Mouse (Mus musculus): Measurements from ENCODE around the gene Nckap5l. TPM values are rescaled to one million over a fixed set of nuclear protein-coding genes. Genes with fewer than 3 reads are reported as not detected.
A peak's percentile ranks its signal among the peaks of the same experiment; 100 is the strongest.

Nckap5l gene
- polyA plus RNA-seq, 1 experiment from 2014 or later, result 9.3 TPM

DNA sequence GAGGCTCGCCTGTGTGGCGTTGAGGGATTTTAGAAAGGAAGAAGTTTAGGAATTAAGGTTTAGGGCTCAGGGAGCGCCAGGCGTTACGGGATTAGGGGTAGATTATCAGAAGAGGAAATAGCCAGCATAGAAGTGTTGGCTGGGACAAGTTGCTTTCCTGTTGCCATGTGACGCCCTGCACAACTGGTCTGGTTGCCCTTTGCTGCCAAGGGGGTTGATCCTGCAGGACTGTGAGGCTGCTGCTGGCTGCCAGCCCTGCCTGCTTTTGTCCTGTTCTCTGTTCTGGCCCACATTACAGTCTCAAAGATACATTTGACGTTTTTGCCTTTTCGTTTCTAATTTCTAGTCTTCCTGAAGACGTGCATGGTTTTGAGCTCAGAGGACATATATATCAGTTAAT lies 52.4 kb downstream of the Nckap5l start:
- no peaks in the 10 kb centered on the region for H3K27me3 ChIP-seq (ENCODE audit: insufficient read depth, low read length)
- peaks cover 58% of the 10 kb centered on the region for H3K36me3 ChIP-seq (ENCODE audit: insufficient read depth, low read length)
- ATAC-seq (ENCODE audit: low FRiP score, low TSS enrichment), result no peak
- WGBS, result 94% methylated on average over 9 of the region's 9 CpGs
- H3K4me2 ChIP-seq (replicated peaks; ENCODE audit: low read depth, low read length), result no peak overlapping the region
- H3K4me3 ChIP-seq (ENCODE audit: low read length), result no peak overlapping the region
- H3K4me1 ChIP-seq (ENCODE audit: insufficient read depth, low read length), result peaks cover 14% of the 10 kb centered on the region
- no peaks in the 10 kb centered on the region for H3K9me3 ChIP-seq (ENCODE audit: low read length)
- H3K9ac ChIP-seq (replicated peaks; ENCODE audit: low read length), result no peak overlapping the region
- H3K27ac ChIP-seq (ENCODE audit: low read length), result no peak overlapping the region

DNA sequence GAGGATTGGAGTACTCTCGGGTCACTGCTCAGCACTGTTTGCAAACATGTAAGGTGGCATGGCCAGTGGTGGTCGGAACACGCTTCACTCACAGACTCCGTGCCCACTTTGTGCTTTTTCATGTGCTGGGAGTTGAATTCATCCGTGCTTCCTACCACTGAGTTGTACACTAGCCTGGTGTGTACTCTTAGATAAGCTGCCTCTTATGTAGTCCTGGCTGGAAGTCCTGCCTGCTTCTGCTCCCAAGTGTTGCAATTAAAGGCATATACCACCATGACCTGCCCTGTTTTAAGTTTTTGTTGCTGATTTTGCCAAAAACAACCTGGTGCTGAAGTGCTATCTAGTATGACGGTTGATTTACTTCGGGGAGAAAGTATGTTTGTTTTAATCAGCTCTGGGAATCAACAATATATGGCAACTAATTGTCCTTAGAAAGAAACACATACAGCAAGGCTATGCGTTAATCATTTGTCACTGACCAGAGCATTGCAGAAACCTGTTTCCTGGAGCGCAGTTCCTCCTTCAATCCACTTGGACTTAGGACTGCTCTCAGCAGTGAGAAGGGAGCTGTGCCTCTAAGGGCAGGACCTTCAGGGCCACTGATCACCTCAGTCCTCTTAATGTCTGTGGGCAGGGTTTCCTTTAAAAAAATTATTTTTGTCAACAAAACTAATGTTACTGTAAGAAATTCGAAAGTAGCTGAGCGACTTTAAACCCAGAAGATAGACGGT lies 54.2 kb downstream of the Nckap5l start:
- ATAC-seq (ENCODE audit: low FRiP score, low TSS enrichment), result peak; percentile 79
- H3K9ac ChIP-seq (replicated peaks; ENCODE audit: low read length), result no peak overlapping the region
- WGBS, result 78% methylated on average over 12 of the region's 12 CpGs

DNA sequence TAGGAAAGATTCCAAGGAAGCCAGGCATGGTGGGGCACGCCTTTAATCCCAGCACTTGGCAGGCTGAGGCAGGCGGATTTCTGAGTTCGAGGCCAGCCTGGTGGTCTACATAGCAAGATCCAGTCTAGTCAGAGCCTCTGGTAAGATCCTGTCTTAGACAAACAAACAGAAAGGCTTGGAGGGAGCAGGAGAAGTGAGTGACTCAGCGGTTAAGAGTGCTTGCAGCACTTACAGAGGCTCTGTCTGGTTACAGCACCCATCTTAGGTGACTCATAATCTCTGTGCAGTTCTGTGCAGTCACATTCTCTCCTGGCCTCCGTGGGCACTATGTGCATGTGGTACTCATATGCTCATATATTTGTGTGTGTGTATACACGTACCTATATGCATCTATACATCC lies 56.9 kb downstream of the Nckap5l start:
- peaks cover 54% of the 10 kb centered on the region for H3K4me1 ChIP-seq (ENCODE audit: insufficient read depth, low read length)
- no peak overlapping the region for H3K9ac ChIP-seq (replicated peaks; ENCODE audit: low read length)
- no peak overlapping the region for H3K4me3 ChIP-seq (ENCODE audit: low read length)
- peaks cover 21% of the 10 kb centered on the region for H3K36me3 ChIP-seq (ENCODE audit: insufficient read depth, low read length)
- 0 out of 2 replicates have a peak overlapping the region, but pooled peaks have one; percentile 8 for H3K4me2 ChIP-seq (replicated peaks; ENCODE audit: low read depth, low read length)
- no peaks in the 10 kb centered on the region for H3K27me3 ChIP-seq (ENCODE audit: insufficient read depth, low read length)
- no peaks in the 10 kb centered on the region for H3K9me3 ChIP-seq (ENCODE audit: low read length)
- H3K27ac ChIP-seq (ENCODE audit: low read length), result no peak overlapping the region
- ATAC-seq (ENCODE audit: low FRiP score, low TSS enrichment), result no peak
- WGBS, result 78% methylated on average over 6 of the region's 6 CpGs

More for the DNA sequence above, 54.2 kb downstream of the Nckap5l start:
- H3K36me3 ChIP-seq (ENCODE audit: insufficient read depth, low read length), result peaks cover 47% of the 10 kb centered on the region
- peaks cover 32% of the 10 kb centered on the region for H3K4me1 ChIP-seq (ENCODE audit: insufficient read depth, low read length)
- H3K27ac ChIP-seq (ENCODE audit: low read length), result peak overlapping the region; percentile 70
- H3K4me2 ChIP-seq (replicated peaks; ENCODE audit: low read depth, low read length), result 0 out of 2 replicates have a peak overlapping the region, but pooled peaks have one; percentile 12
- no peaks in the 10 kb centered on the region for H3K27me3 ChIP-seq (ENCODE audit: insufficient read depth, low read length)
- no peaks in the 10 kb centered on the region for H3K9me3 ChIP-seq (ENCODE audit: low read length)
- H3K4me3 ChIP-seq (ENCODE audit: low read length), result no peak overlapping the region

DNA sequence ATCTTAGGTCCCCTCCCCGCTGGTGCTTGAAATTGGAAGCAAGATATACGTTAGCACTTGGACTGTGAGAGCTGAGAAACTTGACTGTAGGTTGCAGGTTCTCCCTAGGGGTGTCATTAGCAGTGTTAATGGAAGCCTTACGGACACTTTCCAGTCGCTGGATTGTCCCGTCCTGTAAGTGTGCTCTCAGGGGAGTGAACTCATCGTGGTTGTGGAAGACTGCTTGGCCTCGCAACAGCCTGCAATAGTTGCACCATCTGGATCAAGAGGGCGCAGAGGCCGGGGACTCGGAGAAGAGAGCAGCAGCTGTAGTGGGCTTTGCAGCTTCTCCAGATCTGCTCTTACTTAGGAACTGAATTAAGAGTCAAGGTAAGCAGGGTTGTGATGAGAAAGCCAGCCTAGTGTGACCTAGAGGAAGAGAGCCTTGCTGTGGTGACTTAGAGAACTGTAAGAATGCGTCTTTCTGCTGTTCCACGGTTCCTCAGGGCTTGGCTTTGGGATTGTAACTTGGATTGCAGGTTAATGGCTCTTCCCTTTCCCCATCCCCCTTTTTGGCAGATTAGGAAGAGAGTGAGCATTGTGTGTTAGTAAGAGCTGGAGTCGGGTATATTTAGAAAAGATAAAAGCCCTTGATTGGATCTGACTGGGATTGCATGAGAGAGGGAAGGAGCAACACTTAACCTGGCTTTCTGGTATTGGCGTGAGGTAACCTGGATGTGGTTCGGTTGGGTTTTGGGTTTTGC lies 57.9 kb downstream of the Nckap5l start:
- 63% methylated on average over 15 of the region's 15 CpGs for WGBS
- no peak for ATAC-seq (ENCODE audit: low FRiP score, low TSS enrichment)
- H3K4me3 ChIP-seq (ENCODE audit: low read length), result no peak overlapping the region
- H3K36me3 ChIP-seq (ENCODE audit: insufficient read depth, low read length), result peaks cover 11% of the 10 kb centered on the region
- no peaks in the 10 kb centered on the region for H3K9me3 ChIP-seq (ENCODE audit: low read length)
- no peaks in the 10 kb centered on the region for H3K27me3 ChIP-seq (ENCODE audit: insufficient read depth, low read length)
- H3K27ac ChIP-seq (ENCODE audit: low read length), result 0 out of 2 replicates have a peak overlapping the region, but pooled peaks have one; percentile 4
- no peak overlapping the region for H3K4me2 ChIP-seq (replicated peaks; ENCODE audit: low read depth, low read length)
- H3K4me1 ChIP-seq (ENCODE audit: insufficient read depth, low read length), result peaks cover 63% of the 10 kb centered on the region
- H3K9ac ChIP-seq (replicated peaks; ENCODE audit: low read length), result no peak overlapping the region

DNA sequence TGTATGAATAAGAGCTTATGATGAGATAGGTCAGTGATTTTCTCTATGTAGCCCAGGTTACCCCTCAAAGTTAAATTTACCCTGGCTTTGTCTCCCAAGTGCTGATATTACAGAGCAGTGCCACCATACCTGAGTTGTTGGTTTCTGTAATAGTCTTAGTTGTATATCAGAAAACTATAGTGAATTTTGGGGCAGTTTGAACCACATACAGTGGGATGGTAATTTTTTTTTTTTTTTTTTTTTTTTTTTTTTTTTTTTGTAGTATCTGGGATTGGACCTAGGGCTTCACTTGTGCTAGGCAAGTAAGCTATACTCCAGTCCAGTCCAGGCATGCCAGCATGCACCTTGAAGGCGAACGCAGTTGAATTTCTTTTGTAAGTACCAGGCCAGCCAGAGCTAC lies 59.9 kb downstream of the Nckap5l start:
- no peak overlapping the region for H3K27ac ChIP-seq (ENCODE audit: low read length)
- H3K9ac ChIP-seq (replicated peaks; ENCODE audit: low read length), result no peak overlapping the region
- peaks cover 68% of the 10 kb centered on the region for H3K4me1 ChIP-seq (ENCODE audit: insufficient read depth, low read length)
- H3K9me3 ChIP-seq (ENCODE audit: low read length), result no peaks in the 10 kb centered on the region
- no peak overlapping the region for H3K4me3 ChIP-seq (ENCODE audit: low read length)
- WGBS, result 90% methylated on average over 2 of the region's 2 CpGs
- no peak overlapping the region for H3K4me2 ChIP-seq (replicated peaks; ENCODE audit: low read depth, low read length)
- ATAC-seq (ENCODE audit: low FRiP score, low TSS enrichment), result no peak
- H3K27me3 ChIP-seq (ENCODE audit: insufficient read depth, low read length), result no peaks in the 10 kb centered on the region
- peaks cover 3% of the 10 kb centered on the region; the same call in 1 of the 2 replicates for H3K36me3 ChIP-seq (ENCODE audit: insufficient read depth, low read length)

DNA sequence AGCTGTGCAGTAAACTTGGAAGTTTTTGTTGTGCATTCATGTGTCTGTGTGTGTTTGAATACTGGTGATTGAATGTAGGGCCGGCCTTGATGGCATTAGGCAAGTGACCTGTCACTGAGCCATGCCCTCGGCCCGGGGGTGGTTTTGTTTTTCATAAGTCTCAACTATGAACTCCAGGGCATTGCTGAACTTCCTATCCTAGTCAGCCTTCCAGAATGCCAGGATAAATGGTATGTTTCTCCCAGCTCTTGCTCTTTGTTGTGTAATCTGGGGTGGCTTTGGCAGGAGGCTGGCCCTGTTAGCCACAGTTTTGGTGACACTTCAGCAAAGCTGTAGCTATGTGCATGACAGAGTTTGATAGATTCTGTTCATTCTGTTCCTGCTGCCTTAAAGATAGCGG lies 60.7 kb downstream of the Nckap5l start:
- no peak for ATAC-seq (ENCODE audit: low FRiP score, low TSS enrichment)
- 33% methylated on average over 4 of the region's 4 CpGs for WGBS
- H3K9me3 ChIP-seq (ENCODE audit: low read length), result no peaks in the 10 kb centered on the region
- H3K9ac ChIP-seq (replicated peaks; ENCODE audit: low read length), result peak overlapping the region; percentile 32; the same call in 1 of the 2 replicates
- no peaks in the 10 kb centered on the region for H3K36me3 ChIP-seq (ENCODE audit: insufficient read depth, low read length)
- no peak overlapping the region for H3K4me3 ChIP-seq (ENCODE audit: low read length)
- H3K27me3 ChIP-seq (ENCODE audit: insufficient read depth, low read length), result no peaks in the 10 kb centered on the region
- no peak overlapping the region; the same call in 1 of the 2 replicates for H3K27ac ChIP-seq (ENCODE audit: low read length)
- H3K4me2 ChIP-seq (replicated peaks; ENCODE audit: low read depth, low read length), result peak overlapping the region; percentile 84
- H3K4me1 ChIP-seq (ENCODE audit: insufficient read depth, low read length), result peaks cover 73% of the 10 kb centered on the region

DNA sequence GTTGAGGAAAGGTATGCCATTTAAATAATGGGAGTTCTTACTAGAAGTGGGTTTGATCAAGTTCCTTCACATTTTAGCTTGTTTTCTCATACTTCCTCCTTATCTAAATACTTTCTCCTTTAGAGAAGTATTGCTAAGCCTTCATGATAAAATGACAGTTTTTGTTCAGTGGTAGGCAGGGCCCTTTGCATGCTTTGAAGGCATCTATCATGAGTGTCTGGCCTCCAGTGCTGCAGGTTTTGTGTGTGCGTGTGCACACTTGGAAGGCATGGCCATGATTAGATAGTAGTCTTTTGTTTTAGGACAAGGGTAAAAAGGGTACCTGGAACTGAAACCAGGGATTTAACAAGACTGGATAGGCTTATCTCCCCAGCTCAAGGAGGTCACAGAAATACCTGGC lies 61.1 kb downstream of the Nckap5l start:
- Histone ChIP-seq H3K4me3 (ENCODE audit: low read length) (no peak overlapping the region), H3K9me3 (ENCODE audit: low read length) (no peaks in the 10 kb centered on the region), H3K27ac (ENCODE audit: low read length) (no peak overlapping the region), H3K36me3 (ENCODE audit: insufficient read depth, low read length) (no peaks in the 10 kb centered on the region), H3K9ac (replicated peaks; ENCODE audit: low read length) (peak overlapping the region; percentile 32; the same call in 1 of the 2 replicates), H3K4me2 (replicated peaks; ENCODE audit: low read depth, low read length) (peak overlapping the region; percentile 84), H3K27me3 (ENCODE audit: insufficient read depth, low read length) (no peaks in the 10 kb centered on the region), H3K4me1 (ENCODE audit: insufficient read depth, low read length) (peaks cover 75% of the 10 kb centered on the region)
- 71% methylated on average over 1 of the region's 1 CpGs for WGBS
- ATAC-seq (ENCODE audit: low FRiP score, low TSS enrichment), result no peak

DNA sequence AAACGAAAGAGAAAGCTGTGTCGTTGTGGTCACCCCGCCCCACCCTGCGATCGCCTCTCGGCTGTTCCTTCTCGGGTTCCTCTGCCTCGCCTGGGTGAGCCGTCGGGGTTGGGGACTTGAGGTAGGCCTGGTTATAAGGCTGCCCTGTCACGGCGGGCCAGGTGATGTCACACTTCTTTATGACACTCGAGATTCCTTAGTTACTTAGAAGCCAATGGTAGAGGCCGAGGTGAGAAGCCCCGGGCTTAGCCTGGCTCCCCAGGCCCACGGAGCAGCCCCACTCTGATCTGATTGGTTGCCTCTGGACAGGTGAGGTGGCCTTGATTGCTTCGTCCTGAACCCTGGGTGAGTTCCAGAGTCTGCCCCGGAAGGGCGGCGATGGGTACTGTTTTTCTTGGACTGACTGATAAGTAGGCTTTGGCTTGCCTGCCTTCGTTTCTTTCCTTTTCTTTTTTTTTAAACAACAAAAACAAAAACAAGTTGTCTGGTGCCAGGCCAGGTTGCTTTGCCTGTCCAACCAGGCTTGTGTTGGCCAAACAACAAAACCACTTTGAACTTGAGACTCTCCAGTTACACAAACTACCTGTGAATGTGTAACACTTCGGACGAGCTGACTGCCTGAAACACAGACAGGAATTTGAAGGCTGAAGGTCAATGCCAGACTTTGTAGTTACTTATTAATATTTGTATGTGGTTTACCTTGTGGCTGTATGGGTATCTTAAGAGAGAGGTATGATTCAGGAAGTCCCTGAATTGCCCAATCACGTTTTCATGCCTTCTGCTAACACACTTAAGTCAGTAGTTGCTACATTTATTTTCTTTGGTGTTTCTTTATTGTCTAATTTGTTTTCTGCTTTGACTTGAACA lies 63.9 kb downstream of the Nckap5l start:
- 1% methylated on average over 24 of the region's 24 CpGs for WGBS

More for the DNA sequence above, 63.9 kb downstream of the Nckap5l start:
- peak overlapping the region; percentile 88 for H3K4me3 ChIP-seq (ENCODE audit: low read length)
- H3K27ac ChIP-seq (ENCODE audit: low read length), result peak overlapping the region; percentile 86
- no peaks in the 10 kb centered on the region for H3K27me3 ChIP-seq (ENCODE audit: insufficient read depth, low read length)
- H3K9ac ChIP-seq (replicated peaks; ENCODE audit: low read length), result peak overlapping the region; percentile 90
- no peaks in the 10 kb centered on the region for H3K36me3 ChIP-seq (ENCODE audit: insufficient read depth, low read length)
- peak; percentile 36 for ATAC-seq (ENCODE audit: low FRiP score, low TSS enrichment)
- peak overlapping the region; percentile 84 for H3K4me2 ChIP-seq (replicated peaks; ENCODE audit: low read depth, low read length)
- H3K9me3 ChIP-seq (ENCODE audit: low read length), result no peaks in the 10 kb centered on the region
- H3K4me1 ChIP-seq (ENCODE audit: insufficient read depth, low read length), result peaks cover 46% of the 10 kb centered on the region

Data from kidney, embryonic 16.5 days (tissue).